Mouse (Mus musculus): Measurements from ENCODE around the gene Vmn2r46.
"Not testable (repeated sequence)": the region's sequence is repeated elsewhere in the genome, so short reads cannot be mapped to it uniquely, and the experiment has no call there.

The Vmn2r46 gene

DNA sequence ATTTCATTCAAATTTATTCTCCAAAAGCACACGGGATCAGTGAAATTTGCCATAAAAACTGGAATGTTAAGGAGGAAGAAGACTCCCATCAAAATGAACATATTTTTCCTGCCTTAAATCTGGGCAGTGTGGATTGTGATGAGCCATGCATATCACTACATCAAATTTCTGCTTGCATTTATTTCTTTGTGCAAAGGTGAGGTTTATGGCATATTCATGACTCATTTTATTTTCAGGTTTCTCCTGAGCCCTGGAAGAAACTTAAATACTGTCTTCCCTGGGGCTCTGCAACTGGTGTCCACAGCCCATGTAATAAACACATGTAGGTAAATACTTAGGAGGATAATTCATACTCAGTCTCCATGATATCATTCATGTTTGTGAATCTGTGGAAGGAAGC lies at the start of gene Vmn2r46:
TSS of gene Vmn2r46 (minus strand) at position 101 of the 400 bp plus-strand sequence.
- DNase-seq = not testable (repeated sequence)
